Mouse (Mus musculus): ENCODE results near the gene Lhx2.

Gene Lhx2

GRCm38 (mm10) chr2:38338990-38339909, at the start of gene Lhx2:
Gene Lhx2, plus strand, starts transcription at chr2:38339281.
- no peak for DNase-seq

- DNase-seq = no peak
Measured at GRCm38 (mm10) chr2:38291526-38291925, 47.6 kb upstream of the Lhx2 start.

GRCm38 (mm10) chr2:38295939-38296338, 43.1 kb upstream of the Lhx2 start:
- DNase-seq = no peak

GRCm38 (mm10) chr2:38300941-38301340, 38.1 kb upstream of the Lhx2 start:
- DNase-seq = no peak

- no peak for DNase-seq
Measured at GRCm38 (mm10) chr2:38305152-38305551, 33.9 kb upstream of the Lhx2 start.

GRCm38 (mm10) chr2:38312921-38313320, 26.2 kb upstream of the Lhx2 start:
- no peak for DNase-seq

- no peak for DNase-seq
Measured at GRCm38 (mm10) chr2:38313399-38313798, 25.7 kb upstream of the Lhx2 start.

- DNase-seq = no peak
Measured at GRCm38 (mm10) chr2:38319086-38319485, 20.0 kb upstream of the Lhx2 start.

- no peak for DNase-seq
Measured at GRCm38 (mm10) chr2:38320911-38321310, 18.2 kb upstream of the Lhx2 start.

GRCm38 (mm10) chr2:38323380-38323779, 15.7 kb upstream of the Lhx2 start:
- DNase-seq = no peak

GRCm38 (mm10) chr2:38326671-38327070, 12.4 kb upstream of the Lhx2 start:
- DNase-seq = no peak

- DNase-seq = no peak
Measured at GRCm38 (mm10) chr2:38333586-38334119, 5.4 kb upstream of the Lhx2 start.

GRCm38 (mm10) chr2:38336606-38337005, 2.5 kb upstream of the Lhx2 start:
- DNase-seq = no peak

GRCm38 (mm10) chr2:38337091-38337640, 1.9 kb upstream of the Lhx2 start:
- no peak for DNase-seq

GRCm38 (mm10) chr2:38337681-38338080, 1.4 kb upstream of the Lhx2 start:
- DNase-seq = no peak

GRCm38 (mm10) chr2:38338348-38338932, 641 bp upstream of the Lhx2 start:
- DNase-seq = no peak

GRCm38 (mm10) chr2:38339910-38340625, 987 bp downstream of the Lhx2 start:
- no peak for DNase-seq

GRCm38 (mm10) chr2:38340626-38341200, 1.6 kb downstream of the Lhx2 start:
- DNase-seq = no peak

GRCm38 (mm10) chr2:38343573-38343972, 4.5 kb downstream of the Lhx2 start:
- DNase-seq = no peak

- no peak for DNase-seq
Measured at GRCm38 (mm10) chr2:38344727-38345126, 5.6 kb downstream of the Lhx2 start.

- no peak for DNase-seq
Measured at GRCm38 (mm10) chr2:38346417-38346816, 7.3 kb downstream of the Lhx2 start.
